Mouse (Mus musculus) heart, embryonic 11.5 days (tissue): ENCODE results near the gene C330021F23Rik. TPM values are rescaled to one million over a fixed set of nuclear protein-coding genes. Genes with fewer than 3 reads are reported as not detected.
A peak's percentile ranks its signal among the peaks of the same experiment; 100 is the strongest.

ENCODE experiments used
- ATAC-seq: fragments of 200-750 bp; cut with Nextera tagmentation; replicated peaks from 2 replicates; pipeline ENCODE4 v1.8.0; 2017; ENCODE audit warnings: moderate library complexity; ENCODE audit not compliant: insufficient number of reproducible peaks, low FRiP score, low TSS enrichment
- H3K27ac ChIP-seq: fragments of 300-500 bp; sonication (generic); 2 replicates; pipeline ENCODE4 v1.5.1; 2014; ENCODE audit warnings: mild to moderate bottlenecking, low read depth, low read length
- H3K27me3 ChIP-seq: fragments of 300-500 bp; sonication (generic); 2 replicates; pipeline ENCODE4 v1.6.1; 2014; ENCODE audit warnings: mild to moderate bottlenecking, low read length, mixed read lengths; ENCODE audit not compliant: control insufficient read depth, insufficient read depth
- H3K36me3 ChIP-seq: fragments of 300-500 bp; sonication (generic); 2 replicates; pipeline ENCODE4 v1.6.1; 2014; ENCODE audit warnings: mild to moderate bottlenecking, low read length, moderate library complexity, mixed read lengths; ENCODE audit not compliant: control insufficient read depth, insufficient read depth
- H3K4me1 ChIP-seq: fragments of 300-500 bp; sonication (generic); 2 replicates; pipeline ENCODE4 v1.6.1; 2014; ENCODE audit warnings: low read length; ENCODE audit not compliant: control insufficient read depth, insufficient read depth
- H3K4me2 ChIP-seq: fragments of 300-500 bp; sonication (generic); 2 replicates; pipeline ENCODE4 v1.6.1; 2014; ENCODE audit warnings: mild to moderate bottlenecking, moderate library complexity
- H3K4me3 ChIP-seq: fragments of 300-500 bp; sonication (generic); 2 replicates; pipeline ENCODE4 v1.5.1; 2014; ENCODE audit warnings: low read depth, low read length
- H3K9ac ChIP-seq: fragments of 300-500 bp; sonication (generic); 2 replicates; pipeline ENCODE4 v1.6.1; 2014; ENCODE audit warnings: mild to moderate bottlenecking, low read depth, low read length, moderate library complexity
- H3K9me3 ChIP-seq: fragments of 300-500 bp; sonication (generic); replicated peaks from 2 replicates; pipeline ENCODE4 v1.6.1; 2016; ENCODE audit warnings: low read length; ENCODE audit not compliant: control insufficient read depth
- WGBS: fragments of 180-500 bp; shearing (Covaris S2); extraction: QIAGEN DNeasy Blood & Tissue Kit; methylation state at CpG from one replicate; pipeline ENCODE4 v1.1.7; 2014; ENCODE audit not compliant: insufficient replicate concordance; 5-methylcytosine and 5-hydroxymethylcytosine counted together
- polyA plus RNA-seq: library from polyadenylated mRNA; unstranded; fragments of >200 nt; fragmentation: Nextera tagmentation; extraction: Ambion mirVana; gene quantifications from 2 replicates; pipeline ENCODE4 v1.2.1, GENCODE M21; 2014

C330021F23Rik gene
- 3.9 and 5.1 TPM in 2 replicates for polyA plus RNA-seq

DNA sequence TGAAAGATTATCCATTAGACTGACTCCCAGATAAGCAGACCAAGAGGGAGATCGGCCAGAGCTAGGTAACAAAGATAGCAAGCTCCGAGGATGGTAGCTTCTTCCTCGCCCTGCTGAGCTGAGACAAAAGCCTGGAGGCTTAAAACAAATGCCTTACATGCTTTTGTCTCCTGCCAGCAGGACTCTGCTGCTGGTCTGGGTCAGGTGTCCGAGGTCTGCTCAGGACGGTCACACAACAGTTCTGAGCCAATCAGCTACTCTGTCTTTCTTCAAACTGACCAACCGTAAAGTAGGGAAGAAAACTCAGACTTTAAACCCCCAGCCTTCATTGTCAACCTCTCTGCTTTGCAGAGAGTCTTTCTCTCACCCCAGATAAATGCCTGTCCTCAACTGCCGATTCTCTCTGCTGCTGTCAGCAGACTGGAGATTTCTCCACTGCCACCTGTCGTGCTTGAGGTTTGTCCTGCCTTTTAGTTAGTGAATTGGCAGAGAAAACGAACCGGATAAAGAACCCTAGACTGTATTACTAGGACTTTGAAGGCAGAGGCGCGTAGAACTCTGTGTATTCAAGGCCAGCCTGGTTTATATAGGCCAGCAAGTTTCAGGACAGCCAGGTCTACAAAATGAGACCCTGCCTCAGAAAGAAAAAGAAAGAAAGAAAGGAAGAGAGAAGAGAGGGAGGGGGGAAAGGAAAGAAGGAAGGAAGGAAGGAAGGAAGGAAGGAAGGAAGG, at the start of gene C330021F23Rik:
Gene C330021F23Rik (plus strand): TSS at position 350 of the 731 bp plus-strand sequence.
- 4% methylated on average over 12 of the region's 12 CpGs for WGBS
- H3K9ac ChIP-seq = peak within 1 kb of the TSS; percentile 57
- no peaks in the 10 kb centered on the region for H3K36me3 ChIP-seq
- peak within 1 kb of the TSS; percentile 31 for H3K4me3 ChIP-seq
- H3K4me2 ChIP-seq = peak within 1 kb of the TSS; percentile 62
- H3K27ac ChIP-seq = no peak within 1 kb of the TSS
- ATAC-seq = peak; percentile 57
- H3K9me3 ChIP-seq = no peaks in the 10 kb centered on the region
- H3K4me1 ChIP-seq = peaks cover 4% of the 10 kb centered on the region; the same call in 1 of the 2 replicates
- H3K27me3 ChIP-seq = no peaks in the 10 kb centered on the region

DNA sequence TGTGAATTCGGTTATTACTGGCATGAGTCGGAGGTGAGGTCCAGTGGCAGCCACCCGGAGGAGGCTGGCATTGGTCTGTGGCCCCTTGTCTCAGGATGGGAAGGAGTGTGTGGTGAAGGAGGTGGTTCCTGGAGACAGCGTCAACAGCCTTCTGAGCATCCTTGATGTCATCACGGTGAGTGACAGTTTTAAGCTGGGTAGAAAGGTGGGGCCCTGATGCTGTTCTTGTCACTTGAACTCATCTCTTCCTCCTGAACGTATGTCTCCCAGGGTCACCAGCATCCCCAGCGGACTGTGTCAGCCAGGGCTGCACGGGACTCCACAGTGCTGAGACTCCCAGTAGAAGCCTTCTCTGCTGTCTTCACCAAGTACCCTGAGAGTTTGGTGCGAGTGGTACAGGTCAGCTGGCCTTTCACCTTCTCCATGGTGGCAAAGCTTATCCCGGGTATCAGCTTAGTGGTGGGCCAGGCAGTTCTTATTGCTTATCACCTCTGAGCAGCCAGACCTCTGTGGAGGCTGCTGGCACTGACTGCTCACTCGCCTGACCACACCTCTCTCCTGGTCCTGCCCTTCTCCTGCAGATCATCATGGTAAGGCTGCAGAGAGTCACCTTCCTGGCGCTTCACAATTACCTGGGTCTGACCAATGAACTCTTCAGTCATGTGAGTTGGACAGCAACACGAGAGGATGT, 45.6 kb upstream of the C330021F23Rik start:
- no peak overlapping the region for H3K4me2 ChIP-seq
- no peaks in the 10 kb centered on the region for H3K9me3 ChIP-seq
- H3K9ac ChIP-seq = no peak overlapping the region
- H3K27me3 ChIP-seq = no peaks in the 10 kb centered on the region
- peaks cover 4% of the 10 kb centered on the region; the same call in 1 of the 2 replicates for H3K36me3 ChIP-seq
- no peaks in the 10 kb centered on the region for H3K4me1 ChIP-seq
- no peak overlapping the region for H3K4me3 ChIP-seq
- no peak overlapping the region for H3K27ac ChIP-seq
- WGBS = 82% methylated on average over 13 of the region's 13 CpGs
- ATAC-seq = no peak; the same call in 1 of the 2 replicates

DNA sequence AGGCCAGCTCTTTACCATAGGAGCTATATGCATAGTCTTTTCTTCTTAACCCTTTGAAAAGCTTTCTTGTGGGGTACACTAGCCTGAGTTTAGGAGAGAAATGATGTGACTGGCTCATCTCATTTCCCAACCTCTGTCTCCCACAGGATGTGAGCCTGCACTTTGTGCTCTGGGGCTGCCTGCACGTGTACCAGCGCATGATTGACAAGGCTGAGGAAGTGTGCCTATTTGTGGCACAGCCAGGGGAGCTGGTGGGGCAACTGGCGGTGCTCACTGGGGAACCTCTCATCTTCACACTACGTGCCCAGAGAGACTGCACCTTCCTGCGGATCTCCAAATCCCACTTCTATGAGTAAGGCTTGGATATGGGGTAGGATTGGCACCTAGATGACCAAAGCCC, 37.0 kb upstream of the C330021F23Rik start:
- ATAC-seq = no peak
- no peak overlapping the region for H3K27ac ChIP-seq
- no peaks in the 10 kb centered on the region for H3K9me3 ChIP-seq
- no peaks in the 10 kb centered on the region for H3K4me1 ChIP-seq
- WGBS = 74% methylated on average over 5 of the region's 5 CpGs
- no peak overlapping the region for H3K4me2 ChIP-seq
- no peaks in the 10 kb centered on the region for H3K27me3 ChIP-seq
- H3K4me3 ChIP-seq = no peak overlapping the region
- no peak overlapping the region for H3K9ac ChIP-seq
- H3K36me3 ChIP-seq = peaks cover 16% of the 10 kb centered on the region

DNA sequence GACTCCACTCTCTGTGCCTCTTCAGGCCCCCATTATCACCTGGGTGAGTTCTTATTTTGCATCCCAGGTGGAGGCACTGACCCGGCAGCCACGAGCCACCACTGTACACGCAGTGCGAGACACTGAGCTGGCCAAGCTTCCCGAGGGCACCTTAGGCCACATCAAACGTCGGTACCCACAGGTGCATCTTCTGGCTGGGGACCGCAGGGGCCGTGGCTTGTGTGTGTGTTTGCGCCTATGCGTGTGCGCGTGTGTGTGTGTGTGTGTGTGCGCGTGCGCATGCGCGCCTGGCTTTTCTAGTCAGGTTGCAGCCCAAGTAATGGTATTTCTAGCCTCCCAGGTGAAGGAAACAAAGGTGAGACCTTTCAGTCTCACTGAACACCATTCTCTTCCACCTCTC, 35.9 kb upstream of the C330021F23Rik start:
- Histone ChIP-seq H3K9ac (no peak overlapping the region), H3K4me1 (no peaks in the 10 kb centered on the region), H3K36me3 (peaks cover 12% of the 10 kb centered on the region), H3K27me3 (no peaks in the 10 kb centered on the region), H3K4me3 (no peak overlapping the region), H3K27ac (no peak overlapping the region), H3K4me2 (no peak overlapping the region), H3K9me3 (no peaks in the 10 kb centered on the region)
- 89% methylated on average over 18 of the region's 18 CpGs for WGBS
- ATAC-seq = no peak

DNA sequence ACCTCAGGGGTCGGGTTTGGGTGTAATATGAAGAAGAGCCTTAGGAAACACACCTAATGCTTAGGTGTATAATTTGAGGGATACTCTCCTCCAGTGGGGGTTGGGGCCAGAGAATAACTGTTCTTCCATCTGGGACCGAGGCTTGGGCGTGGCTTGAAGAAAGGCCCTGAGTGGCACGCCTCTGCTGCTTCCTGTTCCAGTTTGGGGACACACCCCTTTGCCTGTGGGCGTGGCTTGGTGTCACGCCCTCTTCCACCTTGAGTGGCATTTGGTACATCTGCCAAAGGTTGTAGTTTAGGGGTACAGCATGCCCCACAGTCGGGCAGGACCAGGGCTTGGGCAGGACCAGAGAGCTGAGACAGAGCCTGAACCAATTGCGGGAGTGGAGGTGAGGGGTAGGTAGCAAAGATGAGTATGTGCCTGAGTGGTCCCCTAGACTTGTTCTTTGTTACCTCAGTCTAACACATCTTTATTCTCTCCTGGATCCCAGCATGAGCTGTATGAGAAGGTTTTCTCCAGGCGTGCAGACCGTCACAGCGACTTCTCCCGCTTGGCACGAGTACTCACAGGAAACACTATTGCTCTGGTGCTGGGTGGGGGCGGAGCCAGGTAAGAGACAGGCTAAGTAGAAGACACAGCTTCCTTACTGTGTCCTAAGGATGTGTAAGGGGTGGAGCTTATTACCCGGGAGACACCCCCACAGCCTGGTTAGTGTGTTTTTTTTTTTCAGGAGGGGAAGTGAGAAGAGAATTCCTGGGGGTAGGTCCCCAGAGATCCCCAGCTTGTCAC, 31.5 kb upstream of the C330021F23Rik start:
- no peaks in the 10 kb centered on the region for H3K27me3 ChIP-seq
- no peak overlapping the region for H3K4me2 ChIP-seq
- H3K9me3 ChIP-seq = no peaks in the 10 kb centered on the region
- H3K9ac ChIP-seq = no peak overlapping the region
- peak; percentile 58 for ATAC-seq
- H3K4me3 ChIP-seq = no peak overlapping the region
- 55% methylated on average over 15 of the region's 15 CpGs for WGBS
- H3K36me3 ChIP-seq = peaks cover 8% of the 10 kb centered on the region
- no peaks in the 10 kb centered on the region for H3K4me1 ChIP-seq
- H3K27ac ChIP-seq = no peak overlapping the region

DNA sequence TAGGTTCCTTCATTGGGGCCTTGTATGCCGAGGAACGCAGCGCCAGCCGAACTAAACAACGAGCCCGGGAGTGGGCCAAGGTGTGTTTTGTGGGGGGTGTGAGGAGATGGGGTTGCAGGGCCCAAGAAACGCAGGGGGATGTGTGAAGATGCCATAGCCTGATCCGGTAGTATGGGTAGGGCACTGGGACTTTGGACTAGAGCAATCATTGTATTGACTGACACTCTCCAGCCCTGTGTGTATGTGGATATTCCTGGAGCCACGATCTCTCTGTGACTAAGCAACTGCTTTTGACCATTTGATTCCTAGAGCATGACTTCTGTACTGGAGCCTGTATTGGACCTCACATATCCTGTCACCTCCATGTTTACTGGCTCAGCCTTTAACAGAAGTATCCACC, 30.9 kb upstream of the C330021F23Rik start:
- no peak for ATAC-seq

DNA sequence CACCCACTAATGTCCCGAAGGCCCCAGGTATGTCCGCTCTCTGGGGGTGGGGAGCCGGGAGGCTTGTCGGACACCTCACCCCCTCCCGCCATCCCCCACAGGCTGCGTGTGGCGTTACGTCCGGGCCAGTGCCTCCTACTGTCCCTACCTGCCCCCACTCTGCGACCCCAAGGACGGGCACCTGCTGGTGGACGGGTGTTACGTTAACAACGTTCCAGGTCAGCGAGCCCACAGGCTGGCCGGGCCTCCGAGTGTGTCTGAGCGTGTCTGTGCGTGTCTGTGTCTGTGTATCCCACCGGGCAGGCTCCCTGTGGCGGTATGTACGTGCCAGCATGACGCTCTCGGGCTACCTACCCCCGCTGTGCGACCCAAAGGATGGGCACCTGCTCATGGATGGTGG, 30.1 kb upstream of the C330021F23Rik start:
- no peak overlapping the region for H3K27ac ChIP-seq

More for the DNA sequence above, 30.9 kb upstream of the C330021F23Rik start:
- Histone ChIP-seq H3K4me2 (no peak overlapping the region), H3K4me3 (no peak overlapping the region), H3K36me3 (peaks cover 5% of the 10 kb centered on the region), H3K9ac (no peak overlapping the region), H3K4me1 (no peaks in the 10 kb centered on the region), H3K9me3 (no peaks in the 10 kb centered on the region), H3K27me3 (no peaks in the 10 kb centered on the region), H3K27ac (no peak overlapping the region)
- WGBS = 90% methylated on average over 9 of the region's 9 CpGs

DNA sequence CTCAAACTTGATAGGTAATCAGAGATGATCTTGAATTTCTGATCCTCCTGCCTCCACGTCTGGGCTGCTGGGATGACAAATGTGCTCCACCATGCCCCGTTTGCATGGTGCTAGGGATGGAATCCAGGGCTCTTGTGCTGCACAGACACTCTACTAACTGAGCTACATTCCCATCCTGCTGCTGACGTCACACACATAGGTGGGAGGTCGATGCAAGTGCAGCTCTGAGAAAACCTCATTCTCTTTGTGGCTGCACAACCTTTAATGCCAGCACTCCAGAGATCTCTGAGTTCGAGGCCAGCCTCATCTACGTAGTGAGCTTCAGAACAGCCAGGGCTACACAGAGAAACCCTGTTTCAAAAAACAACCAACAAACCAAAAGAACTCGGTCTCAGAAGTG, 28.6 kb upstream of the C330021F23Rik start:
- H3K4me2 ChIP-seq = no peak overlapping the region
- H3K4me1 ChIP-seq = no peaks in the 10 kb centered on the region
- ATAC-seq = no peak
- no peak overlapping the region for H3K4me3 ChIP-seq
- H3K9ac ChIP-seq = no peak overlapping the region
- H3K27ac ChIP-seq = no peak overlapping the region
- peaks cover 12% of the 10 kb centered on the region for H3K36me3 ChIP-seq
- no peaks in the 10 kb centered on the region for H3K27me3 ChIP-seq
- WGBS = 78% methylated on average over 7 of the region's 7 CpGs
- no peaks in the 10 kb centered on the region for H3K9me3 ChIP-seq

More for the DNA sequence above, 30.1 kb upstream of the C330021F23Rik start:
- WGBS = 93% methylated on average over 24 of the region's 26 CpGs
- Histone ChIP-seq H3K36me3 (peaks cover 5% of the 10 kb centered on the region), H3K4me1 (no peaks in the 10 kb centered on the region), H3K4me2 (no peak overlapping the region), H3K4me3 (no peak overlapping the region), H3K9me3 (no peaks in the 10 kb centered on the region), H3K27me3 (no peaks in the 10 kb centered on the region), H3K9ac (no peak overlapping the region)
- ATAC-seq = no peak
